Comparison of ENCODE assay signal across 12 mouse cellular contexts in genomic region chr7:141478270-141478748, GRCm38 (mm10). TPM values are rescaled to one million over a fixed set of nuclear protein-coding genes. Genes with fewer than 3 reads are reported as not detected.
A peak's percentile ranks its signal among the peaks of the same experiment; 100 is the strongest.
DNase-seq lines count a peak whose midpoint lies in the region; ATAC-seq lines count a peak whose summit lies in the region.
"Had no signal": no experiment of that assay in that cellular context is flagged by ENCODE, and none has a peak within 500 bp of the region (broad histone marks: within the 10 kb centered on the region; RNA-seq: fewer than 3 reads in every experiment).

No protein-coding gene starts in this region.

- H3K27me3 ChIP-seq in neural tube, embryonic 13.5 days, result peaks cover 37% of the 10 kb centered on the region
- H3K27me3 ChIP-seq in intestine, embryonic 14.5 days (replicated peaks; ENCODE audit: control insufficient read depth, insufficient read depth, low read length), result peaks cover 10% of the 10 kb centered on the region
- peaks cover 13% of the 10 kb centered on the region; the same call in 1 of the 2 replicates for H3K27me3 ChIP-seq in stomach, embryonic 15.5 days (replicated peaks)

- H3K27ac ChIP-seq in neural tube, embryonic 13.5 days (replicated peaks), result peak overlapping the region; percentile 38; the same call in 1 of the 2 replicates
- peak overlapping the region; percentile 95; the same call in 1 of the 2 replicates for H3K27ac ChIP-seq in intestine, embryonic 14.5 days (ENCODE audit: low read depth)
- H3K27ac ChIP-seq in stomach, embryonic 15.5 days, result no peak overlapping the region

- peaks cover 66% of the 10 kb centered on the region for H3K4me1 ChIP-seq in neural tube, embryonic 13.5 days (replicated peaks)
- H3K4me1 ChIP-seq in intestine, embryonic 14.5 days (replicated peaks; ENCODE audit: control insufficient read depth, insufficient read depth, low read length), result peaks cover 55% of the 10 kb centered on the region
- H3K4me1 ChIP-seq in stomach, embryonic 15.5 days, result peaks cover 56% of the 10 kb centered on the region

- peak; percentile 97 for DNase-seq in heart, adult 11 months
- DNase-seq in heart, postnatal 25 days (ENCODE audit: low spot score), result no peak
- DNase-seq in neural tube, embryonic 10.5 days (ENCODE audit: extremely low spot score, low spot score), result no peak
- no peak for DNase-seq in intestine, embryonic 14.5 days (ENCODE audit: low spot score)
- no peak for DNase-seq in layer of hippocampus, postnatal 14 days (ENCODE audit: low spot score in 2 of 2)
- DNase-seq in left cerebral cortex, adult 9 months (ENCODE audit: low spot score in 2 of 2), result no peak
- DNase-seq: cerebellum, postnatal 10 days; forebrain, postnatal 0 days; kidney, adult 11 months had no signal

- no peaks in the 10 kb centered on the region for H3K9me3 ChIP-seq in neural tube, embryonic 13.5 days
- no peaks in the 10 kb centered on the region for H3K9me3 ChIP-seq in intestine, embryonic 14.5 days (ENCODE audit: control insufficient read depth, low read length)
- no peaks in the 10 kb centered on the region for H3K9me3 ChIP-seq in stomach, embryonic 15.5 days

- 70% methylated on average over 5 of the region's 5 CpGs for WGBS in neural tube, embryonic 13.5 days
- 68% methylated on average over 5 of the region's 5 CpGs for WGBS in intestine, embryonic 14.5 days
- 55% methylated on average over 5 of the region's 5 CpGs for WGBS in stomach, embryonic 15.5 days

- no peaks in the 10 kb centered on the region for H3K36me3 ChIP-seq in neural tube, embryonic 13.5 days
- no peaks in the 10 kb centered on the region for H3K36me3 ChIP-seq in intestine, embryonic 14.5 days (ENCODE audit: control insufficient read depth, insufficient read depth, low read length)
- no peaks in the 10 kb centered on the region for H3K36me3 ChIP-seq in stomach, embryonic 15.5 days

- H3K4me3 ChIP-seq in neural tube, embryonic 13.5 days, result no peak overlapping the region
- no peak overlapping the region for H3K4me3 ChIP-seq in intestine, embryonic 14.5 days (ENCODE audit: low read depth, low read length)
- H3K4me3 ChIP-seq in stomach, embryonic 15.5 days (replicated peaks), result no peak overlapping the region

- H3K4me2 ChIP-seq in neural tube, embryonic 13.5 days, result no peak overlapping the region
- peak overlapping the region; percentile 97 for H3K4me2 ChIP-seq in intestine, embryonic 14.5 days (ENCODE audit: low read length)
- peak overlapping the region; percentile 86 for H3K4me2 ChIP-seq in stomach, embryonic 15.5 days

- intact Hi-C loops in heart, postnatal 25 days (cut with DNase I), result no loop called here

- 0 out of 2 replicates have a peak overlapping the region, but pooled peaks have one; percentile 17 for H3K9ac ChIP-seq in neural tube, embryonic 13.5 days
- no peak overlapping the region for H3K9ac ChIP-seq in intestine, embryonic 14.5 days (ENCODE audit: low read length)
- no peak overlapping the region for H3K9ac ChIP-seq in stomach, embryonic 15.5 days
- H3K9ac ChIP-seq: forebrain, postnatal 0 days had no signal

- ATAC-seq in neural tube, embryonic 13.5 days (ENCODE audit: low read depth), result no peak
- no peak for ATAC-seq in intestine, embryonic 14.5 days (replicated peaks; ENCODE audit: low FRiP score, low TSS enrichment, low read depth)
- ATAC-seq in stomach, embryonic 15.5 days (ENCODE audit: insufficient read depth, low FRiP score, low read depth), result no peak
- ATAC-seq: forebrain, postnatal 0 days had no signal

RNA-seq across cellular contexts. Expression of gene Tspan4, which starts 3.3 kb away (rescaled TPM):
- total RNA-seq in heart, postnatal 25 days (2021), result 10 to 100 TPM; 17.5 to 39.0 TPM
- polyA plus RNA-seq in neural tube, embryonic 13.5 days (2015; fragmentation: Nextera tagmentation; extraction: Ambion mirVana), result 54.3 and 57.1 TPM in 2 replicates
- polyA plus RNA-seq in intestine, embryonic 14.5 days (2014; fragmentation: Nextera tagmentation; extraction: Ambion mirVana), result 75.1 and 83.9 TPM in 2 replicates
- 69.8 and 72.8 TPM in 2 replicates for polyA plus RNA-seq in stomach, embryonic 15.5 days (2015; fragmentation: Nextera tagmentation; extraction: Ambion mirVana)
- 10 to 100 TPM; 24.5 to 28.7 TPM for total RNA-seq in layer of hippocampus, postnatal 14 days (2021)

RNA-seq across cellular contexts. Expression of gene Polr2l, which starts 3.4 kb away (rescaled TPM):
- 10 to 100 TPM; 74.3 to 74.7 TPM for total RNA-seq in heart, postnatal 25 days (2021)
- 79.3 and 85.0 TPM in 2 replicates for polyA plus RNA-seq in neural tube, embryonic 13.5 days (2015; fragmentation: Nextera tagmentation; extraction: Ambion mirVana)
- polyA plus RNA-seq in intestine, embryonic 14.5 days (2014; fragmentation: Nextera tagmentation; extraction: Ambion mirVana), result 67.7 and 73.4 TPM in 2 replicates
- 67.3 and 71.6 TPM in 2 replicates for polyA plus RNA-seq in stomach, embryonic 15.5 days (2015; fragmentation: Nextera tagmentation; extraction: Ambion mirVana)
- total RNA-seq in layer of hippocampus, postnatal 14 days (2021), result 10 to 100 TPM; 43.9 to 50.4 TPM

RNA-seq across cellular contexts. Expression of gene Cd151, which starts 11.1 kb away (rescaled TPM):
- 100 to 1,000 TPM; 280 TPM for total RNA-seq in heart, postnatal 25 days (2021)
- polyA plus RNA-seq in neural tube, embryonic 13.5 days (2015; fragmentation: Nextera tagmentation; extraction: Ambion mirVana), result 19.1 and 22.7 TPM in 2 replicates
- 73.4 and 73.5 TPM in 2 replicates for polyA plus RNA-seq in intestine, embryonic 14.5 days (2014; fragmentation: Nextera tagmentation; extraction: Ambion mirVana)
- polyA plus RNA-seq in stomach, embryonic 15.5 days (2015; fragmentation: Nextera tagmentation; extraction: Ambion mirVana), result 25.6 and 26.6 TPM in 2 replicates
- total RNA-seq in layer of hippocampus, postnatal 14 days (2021), result 10 to 100 TPM; 29.5 to 33.8 TPM

RNA-seq across cellular contexts. Expression of gene Cracr2b, which starts 17.4 kb away (rescaled TPM):
- 10 to 100 TPM; 19.7 to 23.1 TPM for total RNA-seq in heart, postnatal 25 days (2021)
- polyA plus RNA-seq in neural tube, embryonic 13.5 days (2015; fragmentation: Nextera tagmentation; extraction: Ambion mirVana), result 5.3 and 9.8 TPM in 2 replicates
- 13.8 and 14.0 TPM in 2 replicates for polyA plus RNA-seq in intestine, embryonic 14.5 days (2014; fragmentation: Nextera tagmentation; extraction: Ambion mirVana)
- 27.5 and 32.8 TPM in 2 replicates for polyA plus RNA-seq in stomach, embryonic 15.5 days (2015; fragmentation: Nextera tagmentation; extraction: Ambion mirVana)
- total RNA-seq in layer of hippocampus, postnatal 14 days (2021), result 1 to 10 TPM; 5.5 to 6.6 TPM
- total RNA-seq: CH12.LX had no signal

RNA-seq across cellular contexts. Expression of gene Pnpla2, which starts 23.3 kb away (rescaled TPM):
- 100 to 1,000 TPM; 409 to 426 TPM for total RNA-seq in heart, postnatal 25 days (2021)
- 17.1 and 17.6 TPM in 2 replicates for polyA plus RNA-seq in neural tube, embryonic 13.5 days (2015; fragmentation: Nextera tagmentation; extraction: Ambion mirVana)
- polyA plus RNA-seq in intestine, embryonic 14.5 days (2014; fragmentation: Nextera tagmentation; extraction: Ambion mirVana), result 24.6 and 30.2 TPM in 2 replicates
- polyA plus RNA-seq in stomach, embryonic 15.5 days (2015; fragmentation: Nextera tagmentation; extraction: Ambion mirVana), result 33.5 and 34.6 TPM in 2 replicates
- total RNA-seq in layer of hippocampus, postnatal 14 days (2021), result 10 to 100 TPM; 32.4 to 36.6 TPM
